ENCODE assay signal across 8 mouse cellular contexts in genomic region chr10:126930270-126931121, GRCm38 (mm10). TPM values are rescaled to one million over a fixed set of nuclear protein-coding genes. Genes with fewer than 3 reads are reported as not detected.
DNase-seq lines count a peak whose midpoint lies in the region; ATAC-seq and TF ChIP-seq lines count a peak whose summit lies in the region.

No protein-coding gene starts in this region.

- H3K27ac ChIP-seq in lung, embryonic 14.5 days (ENCODE audit: low read depth), result peak overlapping the region; percentile 99
- H3K27ac ChIP-seq in forebrain, embryonic 12.5 days, result peak overlapping the region; percentile 92
- H3K27ac ChIP-seq in intestine, embryonic 15.5 days, result peak overlapping the region; percentile 95
- H3K27ac ChIP-seq in midbrain, embryonic 11.5 days (ENCODE audit: low read depth, low read length), result peak overlapping the region; percentile 41; the same call in 1 of the 2 replicates

- peak overlapping the region; percentile 57 for H3K9ac ChIP-seq in lung, embryonic 14.5 days
- peak overlapping the region; percentile 40; the same call in 1 of the 2 replicates for H3K9ac ChIP-seq in forebrain, embryonic 12.5 days
- peak overlapping the region; percentile 2; the same call in 1 of the 2 replicates for H3K9ac ChIP-seq in intestine, embryonic 15.5 days
- H3K9ac ChIP-seq in midbrain, embryonic 11.5 days (ENCODE audit: low read length), result peak overlapping the region; percentile 65

- H3K27me3 ChIP-seq in lung, embryonic 14.5 days (ENCODE audit: insufficient read depth, low read length), result no peaks in the 10 kb centered on the region
- H3K27me3 ChIP-seq in forebrain, embryonic 12.5 days, result 0 out of 2 replicates have a peak, but pooled peaks cover 6% of the 10 kb centered on the region
- H3K27me3 ChIP-seq in intestine, embryonic 15.5 days (replicated peaks), result no peaks in the 10 kb centered on the region
- H3K27me3 ChIP-seq in midbrain, embryonic 11.5 days (ENCODE audit: control insufficient read depth, insufficient read depth, low read length), result peaks cover 10% of the 10 kb centered on the region; the same call in 1 of the 2 replicates

- TF ChIP-seq POLR2A in lung, adult 2 months (IDR thresholded peaks at IDR 0.05; ENCODE audit: borderline replicate concordance, extremely low read depth, low read depth, low read length), result no peak

- DNase-seq in lung, embryonic 14.5 days, result peak; percentile 89
- no peak for DNase-seq in lung, adult 2 months
- DNase-seq in midbrain, embryonic 11.5 days (ENCODE audit: low spot score, missing footprints), result peak; percentile 93
- DNase-seq in frontal cortex, postnatal 25 days (ENCODE audit: low spot score in 2 of 2), result no peak
- no peak for DNase-seq in cerebellum, adult 11-12 months
- DNase-seq in thymus, postnatal 14 days, result no peak

- peak overlapping the region; percentile 11; the same call in 1 of the 2 replicates for H3K4me3 ChIP-seq in lung, embryonic 14.5 days (ENCODE audit: low read depth, low read length)
- H3K4me3 ChIP-seq in lung, adult 2 months (replicated peaks; ENCODE audit: extremely low read depth, low read depth, low read length), result no peak overlapping the region
- H3K4me3 ChIP-seq in forebrain, embryonic 12.5 days (replicated peaks), result no peak overlapping the region
- H3K4me3 ChIP-seq in intestine, embryonic 15.5 days (replicated peaks), result peak overlapping the region; percentile 2; the same call in 1 of the 2 replicates
- H3K4me3 ChIP-seq in midbrain, embryonic 11.5 days (ENCODE audit: low read depth, low read length), result no peak overlapping the region

- H3K9me3 ChIP-seq in lung, embryonic 14.5 days (ENCODE audit: low read depth, low read length), result no peaks in the 10 kb centered on the region
- 0 out of 2 replicates have a peak, but pooled peaks cover 2% of the 10 kb centered on the region for H3K9me3 ChIP-seq in forebrain, embryonic 12.5 days
- no peaks in the 10 kb centered on the region for H3K9me3 ChIP-seq in intestine, embryonic 15.5 days
- no peaks in the 10 kb centered on the region for H3K9me3 ChIP-seq in midbrain, embryonic 11.5 days (ENCODE audit: control insufficient read depth, low read length)

- ATAC-seq in lung, embryonic 14.5 days (ENCODE audit: insufficient read depth), result peak; percentile 81
- ATAC-seq in forebrain, embryonic 12.5 days (ENCODE audit: low FRiP score), result peak; percentile 42; the same call in 1 of the 2 replicates
- ATAC-seq in intestine, embryonic 15.5 days, result peak; percentile 65
- ATAC-seq in midbrain, embryonic 11.5 days (ENCODE audit: low FRiP score), result peak; percentile 48

- no peak for TF ChIP-seq CTCF in lung, embryonic 14.5 days (IDR thresholded peaks at IDR 0.05; ENCODE audit: low read depth)
- no peak for TF ChIP-seq CTCF in lung, adult 2 months (IDR thresholded peaks at IDR 0.05; ENCODE audit: insufficient read depth, low read length)

- peak overlapping the region; percentile 83 for H3K4me2 ChIP-seq in lung, embryonic 14.5 days
- H3K4me2 ChIP-seq in forebrain, embryonic 12.5 days, result peak overlapping the region; percentile 21
- peak overlapping the region; percentile 39 for H3K4me2 ChIP-seq in intestine, embryonic 15.5 days (replicated peaks)
- H3K4me2 ChIP-seq in midbrain, embryonic 11.5 days, result no peak overlapping the region

- peaks cover 45% of the 10 kb centered on the region for H3K4me1 ChIP-seq in lung, embryonic 14.5 days (ENCODE audit: insufficient read depth)
- H3K4me1 ChIP-seq in lung, adult 2 months (ENCODE audit: control insufficient read depth, insufficient read depth, low read length), result peaks cover 19% of the 10 kb centered on the region
- peaks cover 65% of the 10 kb centered on the region for H3K4me1 ChIP-seq in forebrain, embryonic 12.5 days
- peaks cover 59% of the 10 kb centered on the region for H3K4me1 ChIP-seq in intestine, embryonic 15.5 days (replicated peaks)
- peaks cover 32% of the 10 kb centered on the region for H3K4me1 ChIP-seq in midbrain, embryonic 11.5 days (ENCODE audit: control insufficient read depth, insufficient read depth, low read length)

- no peaks in the 10 kb centered on the region for H3K36me3 ChIP-seq in lung, embryonic 14.5 days (ENCODE audit: insufficient read depth)
- H3K36me3 ChIP-seq in forebrain, embryonic 12.5 days (replicated peaks), result no peaks in the 10 kb centered on the region
- H3K36me3 ChIP-seq in intestine, embryonic 15.5 days, result no peaks in the 10 kb centered on the region
- H3K36me3 ChIP-seq in midbrain, embryonic 11.5 days (ENCODE audit: control insufficient read depth, insufficient read depth, low read length), result no peaks in the 10 kb centered on the region

- WGBS in lung, embryonic 14.5 days, result 21% methylated on average over 15 of the region's 15 CpGs
- WGBS in lung, adult 2 months, result 57% methylated on average over 15 of the region's 15 CpGs
- WGBS in forebrain, embryonic 12.5 days, result 25% methylated on average over 15 of the region's 15 CpGs
- 24% methylated on average over 15 of the region's 15 CpGs for WGBS in intestine, embryonic 15.5 days
- 32% methylated on average over 15 of the region's 15 CpGs for WGBS in midbrain, embryonic 11.5 days

RNA-seq across cellular contexts. Expression of gene Atp23, which starts 29.3 kb away (rescaled TPM):
- polyA plus RNA-seq in lung, embryonic 14.5 days (2014; fragmentation: Nextera tagmentation; extraction: Ambion mirVana), result 25.0 and 25.7 TPM in 2 replicates
- polyA plus RNA-seq in lung, adult 2 months (2012; rRNA removed), result 6.1 and 6.6 TPM in 2 replicates
- 14.2 and 14.5 TPM in 2 replicates for polyA plus RNA-seq in forebrain, embryonic 12.5 days (2016; fragmentation: Nextera tagmentation; extraction: Ambion mirVana)
- polyA plus RNA-seq in intestine, embryonic 15.5 days (2015; fragmentation: Nextera tagmentation; extraction: Ambion mirVana), result 17.0 and 17.2 TPM in 2 replicates
- 15.9 and 17.8 TPM in 2 replicates for polyA plus RNA-seq in midbrain, embryonic 11.5 days (2014; fragmentation: Nextera tagmentation; extraction: Ambion mirVana)

RNA-seq across cellular contexts. Expression of gene Ctdsp2, which starts 48.0 kb away (rescaled TPM):
- polyA plus RNA-seq in lung, embryonic 14.5 days (2014; fragmentation: Nextera tagmentation; extraction: Ambion mirVana), result 112 and 113 TPM in 2 replicates
- 182 and 227 TPM in 2 replicates for polyA plus RNA-seq in lung, adult 2 months (2012; rRNA removed)
- 49.2 and 49.5 TPM in 2 replicates for polyA plus RNA-seq in forebrain, embryonic 12.5 days (2016; fragmentation: Nextera tagmentation; extraction: Ambion mirVana)
- polyA plus RNA-seq in intestine, embryonic 15.5 days (2015; fragmentation: Nextera tagmentation; extraction: Ambion mirVana), result 53.6 and 55.2 TPM in 2 replicates
- polyA plus RNA-seq in midbrain, embryonic 11.5 days (2014; fragmentation: Nextera tagmentation; extraction: Ambion mirVana), result 40.6 and 42.8 TPM in 2 replicates

Comparison
In these comparisons a context has a peak if more than half of its experiments do, and no peak if none do; other contexts are left out.
1. DNase-seq: peak in lung, embryonic 14.5 days (single experiment) and midbrain, embryonic 11.5 days (single experiment); none in lung, adult 2 months (single experiment), frontal cortex, postnatal 25 days (0 of 2), cerebellum, adult 11-12 months (single experiment) and thymus, postnatal 14 days (single experiment).
2. H3K4me3 ChIP-seq: peak in lung, embryonic 14.5 days (single experiment) and intestine, embryonic 15.5 days (single experiment); none in lung, adult 2 months (single experiment), forebrain, embryonic 12.5 days (single experiment) and midbrain, embryonic 11.5 days (single experiment).
3. H3K27ac ChIP-seq: peak in every context shown above with its lines; median percentile 99 in lung, embryonic 14.5 days; 95 in intestine, embryonic 15.5 days; 92 in forebrain, embryonic 12.5 days; 41 in midbrain, embryonic 11.5 days.
4. H3K9ac ChIP-seq: peak in every context shown above with its lines; median percentile 65 in midbrain, embryonic 11.5 days; 57 in lung, embryonic 14.5 days; 40 in forebrain, embryonic 12.5 days; 2 in intestine, embryonic 15.5 days.
5. Peak in every context shown above with its lines, with median percentiles within 50 percentile points of each other: ATAC-seq.